Mouse (Mus musculus): ENCODE measurements around the gene Sh3pxd2a. TPM values are rescaled to one million over a fixed set of nuclear protein-coding genes. Genes with fewer than 3 reads are reported as not detected.

The Sh3pxd2a gene
- polyA plus RNA-seq, 1 experiment from 2014 or later: 0.65 TPM

GRCm38 (mm10) chr19:47263621-47264020 lies 200.6 kb downstream of the Sh3pxd2a start:
- H3K27ac ChIP-seq (ENCODE audit: low read length): no peak overlapping the region
- H3K4me2 ChIP-seq (ENCODE audit: low read depth, low read length): no peak overlapping the region
- H3K36me3 ChIP-seq (ENCODE audit: control insufficient read depth, insufficient read depth): peaks cover 4% of the 10 kb centered on the region; the same call in 1 of the 2 replicates
- no peak overlapping the region for H3K4me3 ChIP-seq (ENCODE audit: low read depth, low read length)
- no peaks in the 10 kb centered on the region for H3K9me3 ChIP-seq (replicated peaks; ENCODE audit: control insufficient read depth, low read length)
- H3K9ac ChIP-seq (ENCODE audit: low read depth, low read length): no peak overlapping the region
- 52% methylated on average over 8 of the region's 8 CpGs for WGBS (ENCODE audit: insufficient replicate concordance)
- no peaks in the 10 kb centered on the region for H3K27me3 ChIP-seq (ENCODE audit: control insufficient read depth, insufficient read depth, low read depth, low read length)
- H3K4me1 ChIP-seq (ENCODE audit: control insufficient read depth, low read depth, low read length): no peaks in the 10 kb centered on the region
- ATAC-seq (ENCODE audit: low read depth): no peak

GRCm38 (mm10) chr19:47261196-47261595 lies 203.0 kb downstream of the Sh3pxd2a start:
- no peaks in the 10 kb centered on the region for H3K36me3 ChIP-seq (ENCODE audit: control insufficient read depth, insufficient read depth)
- no peak overlapping the region for H3K9ac ChIP-seq (ENCODE audit: low read depth, low read length)
- H3K4me1 ChIP-seq (ENCODE audit: control insufficient read depth, low read depth, low read length): no peaks in the 10 kb centered on the region
- H3K27me3 ChIP-seq (ENCODE audit: control insufficient read depth, insufficient read depth, low read depth, low read length): no peaks in the 10 kb centered on the region
- no peaks in the 10 kb centered on the region for H3K9me3 ChIP-seq (replicated peaks; ENCODE audit: control insufficient read depth, low read length)
- no peak overlapping the region for H3K4me2 ChIP-seq (ENCODE audit: low read depth, low read length)
- H3K27ac ChIP-seq (ENCODE audit: low read length): no peak overlapping the region
- no peak overlapping the region for H3K4me3 ChIP-seq (ENCODE audit: low read depth, low read length)
- 66% methylated on average over 8 of the region's 8 CpGs for WGBS (ENCODE audit: insufficient replicate concordance)
- no peak for ATAC-seq (ENCODE audit: low read depth)

GRCm38 (mm10) chr19:47259581-47259980 lies 204.6 kb downstream of the Sh3pxd2a start:
- WGBS (ENCODE audit: insufficient replicate concordance): 4% methylated on average over 5 of the region's 5 CpGs

GRCm38 (mm10) chr19:47255919-47256318 lies 208.3 kb downstream of the Sh3pxd2a start:
- WGBS (ENCODE audit: insufficient replicate concordance): 27% methylated on average over 6 of the region's 6 CpGs
- no peaks in the 10 kb centered on the region for H3K36me3 ChIP-seq (ENCODE audit: control insufficient read depth, insufficient read depth)
- H3K27me3 ChIP-seq (ENCODE audit: control insufficient read depth, insufficient read depth, low read depth, low read length): peaks cover 26% of the 10 kb centered on the region

More at GRCm38 (mm10) chr19:47259581-47259980, 204.6 kb downstream of the Sh3pxd2a start:
- Histone ChIP-seq H3K4me3 (ENCODE audit: low read depth, low read length) (no peak overlapping the region), H3K9ac (ENCODE audit: low read depth, low read length) (no peak overlapping the region), H3K4me1 (ENCODE audit: control insufficient read depth, low read depth, low read length) (no peaks in the 10 kb centered on the region), H3K9me3 (replicated peaks; ENCODE audit: control insufficient read depth, low read length) (no peaks in the 10 kb centered on the region), H3K27ac (ENCODE audit: low read length) (no peak overlapping the region), H3K4me2 (ENCODE audit: low read depth, low read length) (no peak overlapping the region), H3K27me3 (ENCODE audit: control insufficient read depth, insufficient read depth, low read depth, low read length) (peaks cover under 1% of the 10 kb centered on the region), H3K36me3 (ENCODE audit: control insufficient read depth, insufficient read depth) (no peaks in the 10 kb centered on the region)
- ATAC-seq (ENCODE audit: low read depth): 0 out of 2 replicates have a peak, but pooled peaks have one; percentile 31

GRCm38 (mm10) chr19:47255036-47255435 lies 209.2 kb downstream of the Sh3pxd2a start:
- Histone ChIP-seq H3K9me3 (replicated peaks; ENCODE audit: control insufficient read depth, low read length) (no peaks in the 10 kb centered on the region), H3K4me2 (ENCODE audit: low read depth, low read length) (no peak overlapping the region), H3K27me3 (ENCODE audit: control insufficient read depth, insufficient read depth, low read depth, low read length) (peaks cover 26% of the 10 kb centered on the region), H3K4me3 (ENCODE audit: low read depth, low read length) (no peak overlapping the region), H3K4me1 (ENCODE audit: control insufficient read depth, low read depth, low read length) (no peaks in the 10 kb centered on the region), H3K36me3 (ENCODE audit: control insufficient read depth, insufficient read depth) (no peaks in the 10 kb centered on the region), H3K9ac (ENCODE audit: low read depth, low read length) (no peak overlapping the region), H3K27ac (ENCODE audit: low read length) (no peak overlapping the region)
- WGBS (ENCODE audit: insufficient replicate concordance): 48% methylated on average over 2 of the region's 2 CpGs
- no peak for ATAC-seq (ENCODE audit: low read depth)

More at GRCm38 (mm10) chr19:47255919-47256318, 208.3 kb downstream of the Sh3pxd2a start:
- no peak overlapping the region for H3K27ac ChIP-seq (ENCODE audit: low read length)
- H3K4me2 ChIP-seq (ENCODE audit: low read depth, low read length): no peak overlapping the region
- no peaks in the 10 kb centered on the region for H3K4me1 ChIP-seq (ENCODE audit: control insufficient read depth, low read depth, low read length)
- ATAC-seq (ENCODE audit: low read depth): no peak
- no peak overlapping the region for H3K9ac ChIP-seq (ENCODE audit: low read depth, low read length)
- no peak overlapping the region for H3K4me3 ChIP-seq (ENCODE audit: low read depth, low read length)
- no peaks in the 10 kb centered on the region for H3K9me3 ChIP-seq (replicated peaks; ENCODE audit: control insufficient read depth, low read length)

DNA sequence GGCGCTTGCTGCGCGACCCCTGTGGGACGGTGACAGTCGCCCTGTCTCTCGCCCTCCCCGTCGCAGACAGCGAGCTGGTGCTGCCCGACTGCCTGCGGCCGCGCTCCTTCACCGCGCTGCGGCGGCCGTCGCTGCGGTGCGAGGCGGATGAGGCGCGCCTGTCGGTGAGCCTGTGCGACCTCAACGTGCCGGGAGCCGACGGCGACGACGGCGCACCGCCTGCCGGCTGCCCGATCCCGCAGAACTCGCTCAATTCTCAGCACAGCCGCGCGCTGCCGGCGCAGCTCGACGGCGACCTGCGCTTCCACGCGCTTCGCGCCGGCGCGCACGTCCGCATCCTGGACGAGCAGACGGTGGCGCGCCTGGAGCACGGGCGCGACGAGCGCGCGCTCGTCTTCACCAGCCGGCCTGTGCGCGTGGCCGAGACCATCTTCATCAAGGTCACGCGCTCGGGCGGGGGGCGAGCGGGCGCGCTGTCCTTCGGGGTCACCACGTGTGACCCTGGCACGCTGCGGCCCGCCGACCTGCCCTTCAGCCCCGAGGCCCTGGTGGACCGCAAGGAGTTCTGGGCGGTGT lies 211.1 kb downstream of the Sh3pxd2a start:
- Histone ChIP-seq H3K27me3 (ENCODE audit: control insufficient read depth, insufficient read depth, low read depth, low read length) (peaks cover 26% of the 10 kb centered on the region), H3K27ac (ENCODE audit: low read length) (no peak overlapping the region), H3K36me3 (ENCODE audit: control insufficient read depth, insufficient read depth) (no peaks in the 10 kb centered on the region), H3K9ac (ENCODE audit: low read depth, low read length) (no peak overlapping the region), H3K4me2 (ENCODE audit: low read depth, low read length) (peak overlapping the region; percentile 41), H3K4me3 (ENCODE audit: low read depth, low read length) (peak overlapping the region; percentile 20; the same call in 1 of the 2 replicates), H3K9me3 (replicated peaks; ENCODE audit: control insufficient read depth, low read length) (no peaks in the 10 kb centered on the region), H3K4me1 (ENCODE audit: control insufficient read depth, low read depth, low read length) (no peaks in the 10 kb centered on the region)
- WGBS (ENCODE audit: insufficient replicate concordance): 5% methylated on average over 90 of the region's 90 CpGs
- no peak for ATAC-seq (ENCODE audit: low read depth)

- Histone ChIP-seq H3K9me3 (replicated peaks; ENCODE audit: control insufficient read depth, low read length) (no peaks in the 10 kb centered on the region), H3K36me3 (ENCODE audit: control insufficient read depth, insufficient read depth) (no peaks in the 10 kb centered on the region), H3K4me2 (ENCODE audit: low read depth, low read length) (no peak overlapping the region), H3K27ac (ENCODE audit: low read length) (no peak overlapping the region), H3K4me1 (ENCODE audit: control insufficient read depth, low read depth, low read length) (peaks cover 2% of the 10 kb centered on the region; the same call in 1 of the 2 replicates), H3K9ac (ENCODE audit: low read depth, low read length) (no peak overlapping the region), H3K27me3 (ENCODE audit: control insufficient read depth, insufficient read depth, low read depth, low read length) (peaks cover 26% of the 10 kb centered on the region), H3K4me3 (ENCODE audit: low read depth, low read length) (no peak overlapping the region)
- ATAC-seq (ENCODE audit: low read depth): no peak
- 51% methylated on average over 6 of the region's 6 CpGs for WGBS (ENCODE audit: insufficient replicate concordance)
These were observed 213.3 kb downstream of the Sh3pxd2a start for GRCm38 (mm10) chr19:47250931-47251330.

DNA sequence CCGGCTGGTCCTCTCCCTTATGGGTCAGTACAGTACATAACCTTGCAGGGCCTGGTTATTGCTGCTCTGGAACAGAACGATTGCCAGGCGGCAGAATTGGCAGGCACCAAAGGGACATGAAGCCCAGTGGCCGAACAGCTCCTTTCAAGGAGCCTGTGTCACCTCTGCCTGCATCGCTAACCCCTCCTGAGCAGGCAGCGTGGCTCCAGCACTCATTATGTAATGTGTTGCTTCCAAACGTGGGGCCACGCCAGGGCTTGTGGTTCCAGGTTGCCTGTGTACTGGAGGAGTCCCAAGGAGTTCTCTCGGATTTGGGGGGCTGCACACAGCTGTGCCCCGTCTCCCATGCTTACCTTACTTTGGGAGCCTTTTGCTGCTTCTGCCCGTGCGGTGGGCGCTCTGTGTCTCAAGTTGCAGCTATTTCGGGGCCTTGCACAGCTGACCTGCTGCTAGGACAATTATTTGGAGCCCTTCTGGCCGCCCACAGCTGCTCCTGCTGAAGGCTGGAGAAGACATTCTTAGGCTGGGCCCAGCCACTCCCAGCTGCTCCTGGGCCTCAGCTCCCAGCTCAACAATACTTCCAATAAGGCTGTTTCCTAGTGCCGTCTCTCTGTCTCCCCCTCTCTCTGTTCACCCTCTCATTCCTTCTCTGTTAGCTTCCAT lies 215.2 kb downstream of the Sh3pxd2a start:
- Histone ChIP-seq H3K9ac (ENCODE audit: low read depth, low read length) (no peak overlapping the region), H3K4me2 (ENCODE audit: low read depth, low read length) (no peak overlapping the region), H3K9me3 (replicated peaks; ENCODE audit: control insufficient read depth, low read length) (no peaks in the 10 kb centered on the region), H3K27ac (ENCODE audit: low read length) (no peak overlapping the region), H3K36me3 (ENCODE audit: control insufficient read depth, insufficient read depth) (no peaks in the 10 kb centered on the region), H3K4me3 (ENCODE audit: low read depth, low read length) (no peak overlapping the region), H3K4me1 (ENCODE audit: control insufficient read depth, low read depth, low read length) (peaks cover 2% of the 10 kb centered on the region; the same call in 1 of the 2 replicates), H3K27me3 (ENCODE audit: control insufficient read depth, insufficient read depth, low read depth, low read length) (peaks cover 20% of the 10 kb centered on the region)
- ATAC-seq (ENCODE audit: low read depth): no peak
- WGBS (ENCODE audit: insufficient replicate concordance): 67% methylated on average over 16 of the region's 16 CpGs

DNA sequence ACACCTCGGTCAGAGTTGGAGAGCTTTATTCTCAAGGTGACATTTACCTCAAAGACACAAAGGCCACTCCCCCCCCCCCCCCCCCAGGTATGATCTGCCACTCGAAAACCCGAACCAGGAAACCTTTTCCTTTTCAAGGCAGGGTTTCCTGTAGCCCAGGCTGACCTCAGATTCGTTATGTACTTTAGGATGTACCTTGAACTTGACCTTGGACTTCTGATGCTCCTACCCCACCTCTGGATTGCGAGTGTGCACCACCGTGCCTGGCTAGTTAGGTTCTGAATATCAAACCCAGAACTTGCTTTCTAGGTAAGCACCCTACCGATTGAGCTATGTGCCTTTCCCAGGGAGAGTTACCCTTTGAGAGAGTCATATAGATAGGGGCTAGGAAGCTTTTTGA lies 215.9 kb downstream of the Sh3pxd2a start:
- Histone ChIP-seq H3K27ac (ENCODE audit: low read length) (no peak overlapping the region), H3K27me3 (ENCODE audit: control insufficient read depth, insufficient read depth, low read depth, low read length) (peaks cover 13% of the 10 kb centered on the region), H3K9me3 (replicated peaks; ENCODE audit: control insufficient read depth, low read length) (no peaks in the 10 kb centered on the region), H3K4me2 (ENCODE audit: low read depth, low read length) (no peak overlapping the region), H3K4me1 (ENCODE audit: control insufficient read depth, low read depth, low read length) (peaks cover 2% of the 10 kb centered on the region; the same call in 1 of the 2 replicates), H3K4me3 (ENCODE audit: low read depth, low read length) (no peak overlapping the region), H3K36me3 (ENCODE audit: control insufficient read depth, insufficient read depth) (no peaks in the 10 kb centered on the region), H3K9ac (ENCODE audit: low read depth, low read length) (no peak overlapping the region)
- 50% methylated on average over 7 of the region's 7 CpGs for WGBS (ENCODE audit: insufficient replicate concordance)
- ATAC-seq (ENCODE audit: low read depth): peak; percentile 49; the same call in 1 of the 2 replicates

Data from liver, embryonic 16.5 days (tissue).